Mouse (Mus musculus): ENCODE results near the gene Slc7a5. TPM values are rescaled to one million over a fixed set of nuclear protein-coding genes. Genes with fewer than 3 reads are reported as not detected.

The Slc7a5 gene
- polyA plus RNA-seq, 1 experiment: 112 TPM

GRCm38 (mm10) chr8:121847261-121847822 lies 60.2 kb downstream of the Slc7a5 start:
- Histone ChIP-seq H3ac (ENCODE audit: control insufficient read depth, insufficient read length, low read depth) (no peak overlapping the region), H3K79me2 (ENCODE audit: control insufficient read depth, insufficient read depth) (no peaks in the 10 kb centered on the region), H3K79me3 (ENCODE audit: low read depth) (no peaks in the 10 kb centered on the region), H3K27me3 (ENCODE audit: control insufficient read depth, insufficient read depth, insufficient read length) (no peaks in the 10 kb centered on the region), H3K36me3 (ENCODE audit: control insufficient read depth, insufficient read depth) (no peaks in the 10 kb centered on the region), H3K4me3 (ENCODE audit: insufficient read depth, poor library complexity, severe bottlenecking) (no peak overlapping the region)
- TF ChIP-seq MYOG (IDR thresholded peaks at IDR 0.05; ENCODE audit: control insufficient read depth, extremely low read depth, insufficient read length) (no peak), CEBPB (IDR thresholded peaks at IDR 0.05; ENCODE audit: low read depth) (no peak), FOSL1 (IDR thresholded peaks at IDR 0.05; ENCODE audit: insufficient read depth, low read length, poor library complexity, severe bottlenecking) (no peak), USF1 (IDR thresholded peaks at IDR 0.05; ENCODE audit: low read depth) (no peak), MAX (IDR thresholded peaks at IDR 0.05) (no peak), CTCF (IDR thresholded peaks at IDR 0.05; ENCODE audit: control insufficient read depth, insufficient read depth, insufficient read length) (no peak), MYOD1 (IDR thresholded peaks at IDR 0.05; ENCODE audit: control insufficient read depth, insufficient read length, low read depth) (no peak)

- no peaks in the 10 kb centered on the region for H3K79me2 ChIP-seq (ENCODE audit: control insufficient read depth, insufficient read depth)
- H3K27me3 ChIP-seq (ENCODE audit: control insufficient read depth, insufficient read depth, insufficient read length): no peaks in the 10 kb centered on the region
- TF ChIP-seq CTCF (IDR thresholded peaks at IDR 0.05; ENCODE audit: control insufficient read depth, insufficient read depth, insufficient read length) (no peak), CEBPB (IDR thresholded peaks at IDR 0.05; ENCODE audit: low read depth) (no peak), FOSL1 (IDR thresholded peaks at IDR 0.05; ENCODE audit: insufficient read depth, low read length, poor library complexity, severe bottlenecking) (no peak), MYOD1 (IDR thresholded peaks at IDR 0.05; ENCODE audit: control insufficient read depth, insufficient read length, low read depth) (no peak), USF1 (IDR thresholded peaks at IDR 0.05; ENCODE audit: low read depth) (no peak), MAX (IDR thresholded peaks at IDR 0.05) (no peak), MYOG (IDR thresholded peaks at IDR 0.05; ENCODE audit: control insufficient read depth, extremely low read depth, insufficient read length) (no peak)
- H3K4me3 ChIP-seq (ENCODE audit: insufficient read depth, poor library complexity, severe bottlenecking): no peak overlapping the region
- no peak overlapping the region for H3ac ChIP-seq (ENCODE audit: control insufficient read depth, insufficient read length, low read depth)
- no peaks in the 10 kb centered on the region for H3K79me3 ChIP-seq (ENCODE audit: low read depth)
- H3K36me3 ChIP-seq (ENCODE audit: control insufficient read depth, insufficient read depth): no peaks in the 10 kb centered on the region
Measured at GRCm38 (mm10) chr8:121846815-121847214, 60.7 kb downstream of the Slc7a5 start.

- Histone ChIP-seq H3K4me3 (ENCODE audit: insufficient read depth, poor library complexity, severe bottlenecking) (no peak overlapping the region), H3ac (ENCODE audit: control insufficient read depth, insufficient read length, low read depth) (no peak overlapping the region), H3K36me3 (ENCODE audit: control insufficient read depth, insufficient read depth) (no peaks in the 10 kb centered on the region), H3K79me2 (ENCODE audit: control insufficient read depth, insufficient read depth) (no peaks in the 10 kb centered on the region), H3K27me3 (ENCODE audit: control insufficient read depth, insufficient read depth, insufficient read length) (no peaks in the 10 kb centered on the region), H3K79me3 (ENCODE audit: low read depth) (no peaks in the 10 kb centered on the region)
- no peak for TF ChIP-seq MYOD1 (IDR thresholded peaks at IDR 0.05; ENCODE audit: control insufficient read depth, insufficient read length, low read depth)
- TF ChIP-seq MAX (IDR thresholded peaks at IDR 0.05): no peak
- TF ChIP-seq MYOG (IDR thresholded peaks at IDR 0.05; ENCODE audit: control insufficient read depth, extremely low read depth, insufficient read length): no peak
- no peak for TF ChIP-seq CTCF (IDR thresholded peaks at IDR 0.05; ENCODE audit: control insufficient read depth, insufficient read depth, insufficient read length)
- TF ChIP-seq CEBPB (IDR thresholded peaks at IDR 0.05; ENCODE audit: low read depth): no peak
- no peak for TF ChIP-seq FOSL1 (IDR thresholded peaks at IDR 0.05; ENCODE audit: insufficient read depth, low read length, poor library complexity, severe bottlenecking)
- no peak for TF ChIP-seq USF1 (IDR thresholded peaks at IDR 0.05; ENCODE audit: low read depth)
Measured at GRCm38 (mm10) chr8:121844765-121845164, 62.7 kb downstream of the Slc7a5 start.

- Histone ChIP-seq H3ac (ENCODE audit: control insufficient read depth, insufficient read length, low read depth) (no peak overlapping the region), H3K4me3 (ENCODE audit: insufficient read depth, poor library complexity, severe bottlenecking) (no peak overlapping the region), H3K79me3 (ENCODE audit: low read depth) (no peaks in the 10 kb centered on the region), H3K79me2 (ENCODE audit: control insufficient read depth, insufficient read depth) (no peaks in the 10 kb centered on the region), H3K27me3 (ENCODE audit: control insufficient read depth, insufficient read depth, insufficient read length) (no peaks in the 10 kb centered on the region), H3K36me3 (ENCODE audit: control insufficient read depth, insufficient read depth) (no peaks in the 10 kb centered on the region)
- no peak for TF ChIP-seq CEBPB (IDR thresholded peaks at IDR 0.05; ENCODE audit: low read depth)
- TF ChIP-seq MYOG (IDR thresholded peaks at IDR 0.05; ENCODE audit: control insufficient read depth, extremely low read depth, insufficient read length): no peak
- no peak for TF ChIP-seq CTCF (IDR thresholded peaks at IDR 0.05; ENCODE audit: control insufficient read depth, insufficient read depth, insufficient read length)
- TF ChIP-seq USF1 (IDR thresholded peaks at IDR 0.05; ENCODE audit: low read depth): no peak
- TF ChIP-seq MAX (IDR thresholded peaks at IDR 0.05): no peak
- TF ChIP-seq FOSL1 (IDR thresholded peaks at IDR 0.05; ENCODE audit: insufficient read depth, low read length, poor library complexity, severe bottlenecking): no peak
- TF ChIP-seq MYOD1 (IDR thresholded peaks at IDR 0.05; ENCODE audit: control insufficient read depth, insufficient read length, low read depth): no peak
Measured at GRCm38 (mm10) chr8:121843184-121843733, 64.2 kb downstream of the Slc7a5 start.

- TF ChIP-seq MAX (IDR thresholded peaks at IDR 0.05): no peak
- no peak for TF ChIP-seq USF1 (IDR thresholded peaks at IDR 0.05; ENCODE audit: low read depth)
- no peak for TF ChIP-seq CEBPB (IDR thresholded peaks at IDR 0.05; ENCODE audit: low read depth)
- TF ChIP-seq CTCF (IDR thresholded peaks at IDR 0.05; ENCODE audit: control insufficient read depth, insufficient read depth, insufficient read length): no peak
- TF ChIP-seq MYOG (IDR thresholded peaks at IDR 0.05; ENCODE audit: control insufficient read depth, extremely low read depth, insufficient read length): no peak
- TF ChIP-seq MYOD1 (IDR thresholded peaks at IDR 0.05; ENCODE audit: control insufficient read depth, insufficient read length, low read depth): no peak
- no peak for TF ChIP-seq FOSL1 (IDR thresholded peaks at IDR 0.05; ENCODE audit: insufficient read depth, low read length, poor library complexity, severe bottlenecking)
- Histone ChIP-seq H3K4me3 (ENCODE audit: insufficient read depth, poor library complexity, severe bottlenecking) (no peak overlapping the region), H3K79me2 (ENCODE audit: control insufficient read depth, insufficient read depth) (no peaks in the 10 kb centered on the region), H3K79me3 (ENCODE audit: low read depth) (no peaks in the 10 kb centered on the region), H3K27me3 (ENCODE audit: control insufficient read depth, insufficient read depth, insufficient read length) (no peaks in the 10 kb centered on the region), H3ac (ENCODE audit: control insufficient read depth, insufficient read length, low read depth) (peak overlapping the region; percentile 23), H3K36me3 (ENCODE audit: control insufficient read depth, insufficient read depth) (no peaks in the 10 kb centered on the region)
Measured at GRCm38 (mm10) chr8:121842064-121842955, 65.2 kb downstream of the Slc7a5 start.

Data from C2C12 (cell line).